Mouse (Mus musculus) lung, postnatal 0 days (tissue): Measurements from ENCODE around the gene Fuca2. TPM values are rescaled to one million over a fixed set of nuclear protein-coding genes. Genes with fewer than 3 reads are reported as not detected.
A peak's percentile ranks its signal among the peaks of the same experiment; 100 is the strongest.

ENCODE experiments used
- ATAC-seq: fragments of 200-750 bp; cut with Nextera tagmentation; 2 replicates; pipeline ENCODE4 v1.8.0; 2017; ENCODE audit warnings: moderate library complexity
- DNase-seq: peaks from one replicate; pipeline ENCODE4 v3.0.0-alpha.2; 2016; ENCODE audit warnings: low spot score
- H3K27ac ChIP-seq: fragments of 300-500 bp; sonication (generic); 2 replicates; pipeline ENCODE4 v1.5.1; 2014; ENCODE audit warnings: antibody characterized with exemption, mild to moderate bottlenecking, low read length, mixed read lengths
- H3K27me3 ChIP-seq: fragments of 300-500 bp; sonication (generic); replicated peaks from 2 replicates; pipeline ENCODE4 v1.6.1; 2014; ENCODE audit warnings: low read length, mixed read lengths; ENCODE audit not compliant: insufficient read depth
- H3K36me3 ChIP-seq: fragments of 300-500 bp; sonication (generic); 2 replicates; pipeline ENCODE4 v1.6.1; 2014; ENCODE audit warnings: low read length, mixed read lengths; ENCODE audit not compliant: insufficient read depth
- H3K4me1 ChIP-seq: fragments of 300-500 bp; sonication (generic); 2 replicates; pipeline ENCODE4 v1.6.1; 2014; ENCODE audit warnings: antibody characterized with exemption, low read depth, low read length, mixed read lengths; ENCODE audit not compliant: insufficient read depth
- H3K4me2 ChIP-seq: fragments of 300-500 bp; sonication (generic); replicated peaks from 2 replicates; pipeline ENCODE4 v1.6.1; 2014; ENCODE audit warnings: low read depth, mild to moderate bottlenecking, low read length, moderate library complexity, mixed read lengths
- H3K4me3 ChIP-seq: fragments of 300-500 bp; sonication (generic); 2 replicates; pipeline ENCODE4 v1.5.1; 2014; ENCODE audit warnings: low read depth, low read length
- H3K9ac ChIP-seq: fragments of 300-500 bp; sonication (generic); replicated peaks from 2 replicates; pipeline ENCODE4 v1.6.1; 2014; ENCODE audit warnings: low read depth, mild to moderate bottlenecking
- H3K9me3 ChIP-seq: fragments of 300-500 bp; sonication (generic); 2 replicates; pipeline ENCODE4 v1.6.1; 2016; ENCODE audit warnings: low read length, mixed read lengths
- CTCF ChIP-seq: IDR thresholded peaks from 2 replicates; pipeline ENCODE4 v1.5.1; 2016; ENCODE audit warnings: antibody characterized with exemption, mild to moderate bottlenecking
- EP300 ChIP-seq: IDR thresholded peaks from 2 replicates; pipeline ENCODE4 v1.6.1; 2016; ENCODE audit warnings: antibody characterized with exemption, mild to moderate bottlenecking, control low read depth
- WGBS: fragments of 180-500 bp; shearing (Covaris S2); extraction: QIAGEN DNeasy Blood & Tissue Kit; methylation state at CpG from one replicate; pipeline ENCODE4 v1.1.7; 2014; 5-methylcytosine and 5-hydroxymethylcytosine counted together
- polyA plus RNA-seq: library from polyadenylated mRNA; unstranded; fragments of >200 nt; fragmentation: Nextera tagmentation; extraction: Ambion mirVana; gene quantifications from 2 replicates; pipeline ENCODE4 v1.2.1, GENCODE M21; 2015

The Fuca2 gene
- polyA plus RNA-seq, 1 experiment from 2014 or later: 95.6 TPM

DNA sequence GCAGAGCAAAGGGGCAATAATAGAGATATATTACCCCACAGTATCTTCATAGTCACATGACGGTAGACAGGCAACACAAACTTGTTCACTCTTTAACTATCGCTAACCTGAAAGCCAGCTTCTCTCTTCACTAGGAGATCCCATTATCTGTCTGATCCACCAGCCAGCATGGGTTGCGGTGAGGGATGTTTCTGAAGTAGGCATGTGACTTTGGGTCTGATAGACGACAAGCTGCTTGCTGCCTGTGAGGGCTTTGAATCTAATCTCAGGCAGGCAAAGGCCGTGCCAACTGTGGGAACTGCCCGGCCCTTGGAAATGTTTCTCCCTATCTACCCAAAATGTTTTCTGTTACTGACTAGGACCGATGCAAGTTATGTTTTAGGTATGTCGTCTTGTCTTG, 3.0 kb downstream of the Fuca2 start:
- no peaks in the 10 kb centered on the region for H3K9me3 ChIP-seq

GRCm38 (mm10) chr10:13521857-13522256, 22.5 kb downstream of the Fuca2 start:
- H3K4me1 ChIP-seq: no peaks in the 10 kb centered on the region
- no peak for TF ChIP-seq CTCF
- TF ChIP-seq EP300: peak; percentile 99
- peak; percentile 93 for ATAC-seq
- no peaks in the 10 kb centered on the region for H3K9me3 ChIP-seq
- no peak overlapping the region for H3K9ac ChIP-seq
- 46% methylated on average over 4 of the region's 4 CpGs for WGBS
- no peak overlapping the region for H3K4me2 ChIP-seq
- DNase-seq: peak; percentile 64
- peak overlapping the region; percentile 35; the same call in 1 of the 2 replicates for H3K27ac ChIP-seq
- H3K27me3 ChIP-seq: no peaks in the 10 kb centered on the region
- H3K36me3 ChIP-seq: no peaks in the 10 kb centered on the region; the same call in 1 of the 2 replicates
- H3K4me3 ChIP-seq: no peak overlapping the region

More for the DNA sequence above, 3.0 kb downstream of the Fuca2 start:
- Histone ChIP-seq H3K36me3 (no peaks in the 10 kb centered on the region), H3K4me3 (no peak overlapping the region), H3K4me2 (no peak overlapping the region), H3K27ac (no peak overlapping the region), H3K27me3 (no peaks in the 10 kb centered on the region), H3K4me1 (no peaks in the 10 kb centered on the region), H3K9ac (no peak overlapping the region)
- ATAC-seq (no peak), DNase-seq (no peak)
- TF ChIP-seq EP300: no peak
- no peak for TF ChIP-seq CTCF
- 73% methylated on average over 8 of the region's 8 CpGs for WGBS

DNA sequence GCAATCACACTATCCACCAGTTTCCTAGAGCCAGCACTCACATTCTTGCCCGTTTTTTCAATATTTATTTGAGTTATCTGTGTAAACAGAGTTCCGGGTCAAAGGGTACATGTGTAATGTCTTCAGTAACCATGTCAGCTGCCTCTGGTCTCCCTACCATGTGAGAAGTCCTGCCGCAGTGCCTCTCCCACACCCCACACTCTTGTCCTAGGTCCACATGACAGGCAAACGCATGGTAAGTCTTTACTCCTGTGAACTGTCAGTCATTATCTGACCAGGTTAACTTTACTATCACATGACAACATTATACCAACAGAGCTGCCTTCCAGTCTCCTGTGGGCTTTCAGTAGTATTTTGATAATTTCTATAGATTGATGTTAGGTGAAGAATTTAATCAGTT, 28.8 kb downstream of the Fuca2 start:
- no peak for TF ChIP-seq EP300
- TF ChIP-seq CTCF: no peak

GRCm38 (mm10) chr10:13534751-13535150, 35.4 kb downstream of the Fuca2 start:
- TF ChIP-seq CTCF: no peak
- no peak for TF ChIP-seq EP300
- H3K4me1 ChIP-seq: no peaks in the 10 kb centered on the region
- no peak overlapping the region for H3K4me2 ChIP-seq
- DNase-seq: peak; percentile 34
- H3K9ac ChIP-seq: no peak overlapping the region
- H3K9me3 ChIP-seq: no peaks in the 10 kb centered on the region
- no peak overlapping the region for H3K4me3 ChIP-seq
- ATAC-seq: no peak
- H3K27me3 ChIP-seq: no peaks in the 10 kb centered on the region
- 52% methylated on average over 3 of the region's 3 CpGs for WGBS
- H3K27ac ChIP-seq: no peak overlapping the region
- H3K36me3 ChIP-seq: peaks cover 8% of the 10 kb centered on the region; the same call in 1 of the 2 replicates

More for the DNA sequence above, 28.8 kb downstream of the Fuca2 start:
- H3K4me3 ChIP-seq: no peak overlapping the region
- no peak for ATAC-seq
- H3K9ac ChIP-seq: no peak overlapping the region
- H3K4me1 ChIP-seq: no peaks in the 10 kb centered on the region
- H3K27me3 ChIP-seq: no peaks in the 10 kb centered on the region
- WGBS: 51% methylated on average over 4 of the region's 4 CpGs
- H3K9me3 ChIP-seq: no peaks in the 10 kb centered on the region
- no peak overlapping the region for H3K27ac ChIP-seq
- no peak overlapping the region for H3K4me2 ChIP-seq
- DNase-seq: no peak
- H3K36me3 ChIP-seq: peaks cover 10% of the 10 kb centered on the region; the same call in 1 of the 2 replicates

GRCm38 (mm10) chr10:13536706-13537105, 37.4 kb downstream of the Fuca2 start:
- Histone ChIP-seq H3K36me3 (peaks cover 5% of the 10 kb centered on the region; the same call in 1 of the 2 replicates), H3K9ac (no peak overlapping the region), H3K27ac (no peak overlapping the region), H3K4me2 (no peak overlapping the region), H3K4me1 (no peaks in the 10 kb centered on the region), H3K27me3 (no peaks in the 10 kb centered on the region), H3K9me3 (no peaks in the 10 kb centered on the region), H3K4me3 (no peak overlapping the region)
- peak; percentile 74 for DNase-seq
- 87% methylated on average over 7 of the region's 7 CpGs for WGBS
- TF ChIP-seq EP300 (peak; percentile 43; the same call in 1 of the 2 replicates), CTCF (no peak)
- peak; percentile 74 for ATAC-seq

GRCm38 (mm10) chr10:13539769-13540333, 40.5 kb downstream of the Fuca2 start:
- Histone ChIP-seq H3K27me3 (no peaks in the 10 kb centered on the region), H3K4me1 (no peaks in the 10 kb centered on the region), H3K4me3 (no peak overlapping the region), H3K9ac (no peak overlapping the region), H3K9me3 (no peaks in the 10 kb centered on the region), H3K36me3 (peaks cover 3% of the 10 kb centered on the region; the same call in 1 of the 2 replicates), H3K27ac (no peak overlapping the region), H3K4me2 (no peak overlapping the region)
- TF ChIP-seq EP300 (no peak), CTCF (no peak)
- DNase-seq: no peak
- no peak for ATAC-seq
- WGBS: 89% methylated on average over 7 of the region's 7 CpGs
